Mouse (Mus musculus) cerebellum, adult 2 months (tissue): ENCODE measurements around the gene Rpl19. TPM values are rescaled to one million over a fixed set of nuclear protein-coding genes. Genes with fewer than 3 reads are reported as not detected.
A peak's percentile ranks its signal among the peaks of the same experiment; 100 is the strongest.

Source experiments
- DNase-seq, 2 experiments: peaks; one replicate each; pipeline ENCODE4 v3.0.0; 2021
- H3K27ac ChIP-seq: fragments of 200-500 bp; 2 replicates; pipeline ENCODE4 v1.5.1; 2012; ENCODE audit warnings: low read length, control low read depth, inconsistent platforms; ENCODE audit not compliant: insufficient read depth
- H3K27me3 ChIP-seq: fragments of 200-500 bp; 2 replicates; pipeline ENCODE4 v1.6.1; 2012; ENCODE audit warnings: inconsistent platforms, mild to moderate bottlenecking, low read length, moderate library complexity; ENCODE audit not compliant: control insufficient read depth, insufficient read depth
- H3K4me1 ChIP-seq: fragments of 200-500 bp; 2 replicates; pipeline ENCODE4 v1.6.1; 2011; ENCODE audit warnings: low read length; ENCODE audit not compliant: control insufficient read depth, insufficient read depth
- H3K4me3 ChIP-seq: fragments of 200-500 bp; replicated peaks from 2 replicates; pipeline ENCODE3; 2011; ENCODE audit warnings: mild to moderate bottlenecking, low read depth, low read length, control low read depth; ENCODE audit not compliant: insufficient read depth
- CTCF ChIP-seq: fragments of 200-500 bp; IDR thresholded peaks from 2 replicates; pipeline ENCODE4 v1.5.1; 2011; ENCODE audit warnings: low read depth, mild to moderate bottlenecking, control low read depth, low read length, moderate library complexity, borderline replicate concordance; ENCODE audit not compliant: insufficient read depth
- POLR2A ChIP-seq: fragments of 200-500 bp; IDR thresholded peaks from 2 replicates; pipeline ENCODE4 v1.6.1; 2011; ENCODE audit warnings: low read length, control low read depth, borderline replicate concordance; ENCODE audit not compliant: insufficient read depth
- WGBS: fragments of 180-500 bp; shearing (Covaris S2); methylation state at CpG from one replicate; pipeline ENCODE4 v1.1.7; 2018; 5-methylcytosine and 5-hydroxymethylcytosine counted together
- polyA plus RNA-seq: library from polyadenylated mRNA; depleted of rRNA; stranded (reverse); fragments of >200 nt; gene quantifications from 2 replicates; pipeline ENCODE4 v1.2.3, GENCODE M21; 2012

The Rpl19 gene
- polyA plus RNA-seq, 1 experiment = 786 TPM

- H3K4me3 ChIP-seq = peak within 1 kb of the TSS; percentile 55
- WGBS = 5% methylated on average over 74 of the region's 74 CpGs
- no peak for TF ChIP-seq POLR2A
- TF ChIP-seq CTCF = no peak
- no peaks in the 10 kb centered on the region for H3K27me3 ChIP-seq
- DNase-seq = peak; percentile 31 to 47
- H3K4me1 ChIP-seq = peaks cover 6% of the 10 kb centered on the region; the same call in 1 of the 2 replicates
- no peak within 1 kb of the TSS for H3K27ac ChIP-seq
These were observed 40.5 kb upstream of the Rpl19 start, which contains the start of gene Plxdc1 for GRCm38 (mm10) chr11:97985727-97986677. Gene Plxdc1 (minus strand): TSS chr11:97986444.

GRCm38 (mm10) chr11:97986738-97987465 is 39.6 kb upstream of the Rpl19 start:
- peak overlapping the region; percentile 55 for H3K4me3 ChIP-seq
- no peak overlapping the region for H3K27ac ChIP-seq
- no peaks in the 10 kb centered on the region for H3K27me3 ChIP-seq
- TF ChIP-seq CTCF (no peak), POLR2A (no peak)
- WGBS = 42% methylated on average over 15 of the region's 17 CpGs
- peaks cover 6% of the 10 kb centered on the region; the same call in 1 of the 2 replicates for H3K4me1 ChIP-seq
- DNase-seq = no peak

- 2% methylated on average over 42 of the region's 42 CpGs for WGBS
- Histone ChIP-seq H3K4me1 (peaks cover 6% of the 10 kb centered on the region; the same call in 1 of the 2 replicates), H3K4me3 (peak overlapping the region; percentile 92), H3K27ac (peak overlapping the region; percentile 69; the same call in 1 of the 2 replicates), H3K27me3 (no peaks in the 10 kb centered on the region)
- peak; percentile 46; the same call in 1 of the 2 replicates for TF ChIP-seq CTCF
- no peak for TF ChIP-seq POLR2A
- DNase-seq = peak; percentile 88 to 97
These were observed 38.7 kb upstream of the Rpl19 start for GRCm38 (mm10) chr11:97987551-97988526.

GRCm38 (mm10) chr11:97988530-97989096 is 37.9 kb upstream of the Rpl19 start:
- peak overlapping the region; percentile 92 for H3K4me3 ChIP-seq
- H3K27ac ChIP-seq = peak overlapping the region; percentile 69; the same call in 1 of the 2 replicates
- under 1% methylated on average over 26 of the region's 26 CpGs for WGBS
- peaks cover 6% of the 10 kb centered on the region; the same call in 1 of the 2 replicates for H3K4me1 ChIP-seq
- DNase-seq = peak; percentile 88 to 92
- H3K27me3 ChIP-seq = no peaks in the 10 kb centered on the region
- TF ChIP-seq POLR2A = no peak
- no peak for TF ChIP-seq CTCF

- TF ChIP-seq POLR2A (no peak), CTCF (peak; percentile 68)
- Histone ChIP-seq H3K4me1 (peaks cover 6% of the 10 kb centered on the region), H3K27ac (no peak overlapping the region), H3K4me3 (peak overlapping the region; percentile 61), H3K27me3 (no peaks in the 10 kb centered on the region)
- DNase-seq = peak; percentile 66 to 77
- WGBS = 9% methylated on average over 13 of the region's 13 CpGs
These were observed 31.9 kb upstream of the Rpl19 start for GRCm38 (mm10) chr11:97994539-97995100.

GRCm38 (mm10) chr11:97995564-97996288 is 30.8 kb upstream of the Rpl19 start, which contains the start of gene Arl5c:
Gene Arl5c (minus strand): TSS chr11:97996181.
- Histone ChIP-seq H3K27me3 (no peaks in the 10 kb centered on the region), H3K27ac (no peak within 1 kb of the TSS), H3K4me3 (peak within 1 kb of the TSS; percentile 61), H3K4me1 (no peaks in the 10 kb centered on the region; the same call in none of the 2 replicates)
- peak; percentile 18 to 25 for DNase-seq
- 4% methylated on average over 26 of the region's 26 CpGs for WGBS
- no peak for TF ChIP-seq POLR2A
